Mouse (Mus musculus) limb, embryonic 11.5 days (tissue): ENCODE measurements around the gene Ercc1. TPM values are rescaled to one million over a fixed set of nuclear protein-coding genes. Genes with fewer than 3 reads are reported as not detected.

Experiments used
- ATAC-seq: fragments of 200-750 bp; cut with Nextera tagmentation; 2 replicates; pipeline ENCODE4 v1.8.0; 2017; ENCODE audit warnings: low read depth; ENCODE audit not compliant: insufficient number of reproducible peaks, low FRiP score, low TSS enrichment
- DNase-seq: peaks from one replicate; pipeline ENCODE4 v3.0.0-alpha.2; 2015; ENCODE audit warnings: low spot score
- H3K27ac ChIP-seq: fragments of 300-500 bp; sonication (generic); replicated peaks from 2 replicates; pipeline ENCODE4 v1.5.1; 2014; ENCODE audit warnings: low read depth, mild to moderate bottlenecking, low read length
- H3K27me3 ChIP-seq: fragments of 300-500 bp; sonication (generic); 2 replicates; pipeline ENCODE4 v1.6.1; 2014; ENCODE audit warnings: mild to moderate bottlenecking, low read length, mixed read lengths; ENCODE audit not compliant: control insufficient read depth, insufficient read depth
- H3K36me3 ChIP-seq: fragments of 300-500 bp; sonication (generic); 2 replicates; pipeline ENCODE4 v1.6.1; 2014; ENCODE audit warnings: mild to moderate bottlenecking, low read length, moderate library complexity, mixed read lengths; ENCODE audit not compliant: control insufficient read depth, insufficient read depth
- H3K4me1 ChIP-seq: fragments of 300-500 bp; sonication (generic); 2 replicates; pipeline ENCODE4 v1.6.1; 2014; ENCODE audit warnings: low read length, mixed read lengths; ENCODE audit not compliant: control insufficient read depth, insufficient read depth
- H3K4me2 ChIP-seq: fragments of 300-500 bp; sonication (generic); 2 replicates; pipeline ENCODE4 v1.6.1; 2014; ENCODE audit warnings: low read depth, mild to moderate bottlenecking, moderate library complexity; ENCODE audit not compliant: severe bottlenecking
- H3K4me3 ChIP-seq: fragments of 300-500 bp; sonication (generic); 2 replicates; pipeline ENCODE4 v1.5.1; 2014; ENCODE audit warnings: low read depth, low read length
- H3K9ac ChIP-seq: fragments of 300-500 bp; sonication (generic); 2 replicates; pipeline ENCODE4 v1.6.1; 2014; ENCODE audit warnings: mild to moderate bottlenecking, low read length
- H3K9me3 ChIP-seq: fragments of 300-500 bp; sonication (generic); 2 replicates; pipeline ENCODE4 v1.6.1; 2016; ENCODE audit warnings: low read length; ENCODE audit not compliant: control insufficient read depth
- WGBS: fragments of 180-500 bp; shearing (Covaris S2); extraction: QIAGEN DNeasy Blood & Tissue Kit; methylation state at CpG from one replicate; pipeline ENCODE4 v1.1.7; 2014; 5-methylcytosine and 5-hydroxymethylcytosine counted together
- polyA plus RNA-seq: library from polyadenylated mRNA; unstranded; fragments of >200 nt; fragmentation: Nextera tagmentation; extraction: Ambion mirVana; gene quantifications from 2 replicates; pipeline ENCODE4 v1.2.1, GENCODE M21; 2014

Gene Ercc1
- 104 and 114 TPM in 2 replicates for polyA plus RNA-seq

- 31% methylated on average over 12 of the region's 12 CpGs for WGBS
- Histone ChIP-seq H3K36me3 (no peaks in the 10 kb centered on the region), H3K4me2 (peak within 1 kb of the TSS; percentile 77), H3K4me1 (peaks cover 15% of the 10 kb centered on the region), H3K9ac (peak within 1 kb of the TSS; percentile 77), H3K27ac (peak within 1 kb of the TSS; percentile 83), H3K4me3 (peak within 1 kb of the TSS; percentile 59), H3K9me3 (no peaks in the 10 kb centered on the region), H3K27me3 (peaks cover 13% of the 10 kb centered on the region)
- ATAC-seq (no peak; the same call in 1 of the 2 replicates), DNase-seq (peak; percentile 41)
These were observed at the start of gene Ercc1 for GRCm38 (mm10) chr7:19344237-19344847. TSS of gene Ercc1 (plus strand) at chr7:19344778.

- Histone ChIP-seq H3K9ac (peak overlapping the region; percentile 53), H3K4me3 (peak overlapping the region; percentile 25)
These were observed 48.9 kb upstream of the Ercc1 start for GRCm38 (mm10) chr7:19295503-19296185.

GRCm38 (mm10) chr7:19297034-19297433, 47.5 kb upstream of the Ercc1 start:
- Histone ChIP-seq H3K27me3 (peaks cover 7% of the 10 kb centered on the region), H3K9me3 (no peaks in the 10 kb centered on the region), H3K36me3 (no peaks in the 10 kb centered on the region), H3K27ac (no peak overlapping the region), H3K4me1 (no peaks in the 10 kb centered on the region), H3K4me2 (no peak overlapping the region), H3K4me3 (no peak overlapping the region), H3K9ac (no peak overlapping the region)
- WGBS, result 86% methylated on average over 6 of the region's 6 CpGs
- no peak for DNase-seq
- no peak for ATAC-seq

More at GRCm38 (mm10) chr7:19295503-19296185, 48.9 kb upstream of the Ercc1 start:
- DNase-seq (peak; percentile 100), ATAC-seq (peak; percentile 69)
- Histone ChIP-seq H3K36me3 (no peaks in the 10 kb centered on the region), H3K27ac (no peak overlapping the region), H3K4me1 (peaks cover 7% of the 10 kb centered on the region; the same call in 1 of the 2 replicates), H3K4me2 (peak overlapping the region; percentile 50), H3K9me3 (no peaks in the 10 kb centered on the region), H3K27me3 (no peaks in the 10 kb centered on the region)
- WGBS, result 12% methylated on average over 20 of the region's 22 CpGs

GRCm38 (mm10) chr7:19297794-19298193, 46.8 kb upstream of the Ercc1 start:
- no peaks in the 10 kb centered on the region for H3K36me3 ChIP-seq
- DNase-seq, result no peak
- H3K4me1 ChIP-seq, result no peaks in the 10 kb centered on the region
- no peak overlapping the region for H3K4me2 ChIP-seq
- no peak for ATAC-seq
- no peak overlapping the region for H3K27ac ChIP-seq
- 89% methylated on average over 5 of the region's 5 CpGs for WGBS
- peaks cover 14% of the 10 kb centered on the region for H3K27me3 ChIP-seq
- H3K9me3 ChIP-seq, result no peaks in the 10 kb centered on the region
- H3K9ac ChIP-seq, result no peak overlapping the region
- H3K4me3 ChIP-seq, result no peak overlapping the region

- H3K4me1 ChIP-seq, result no peaks in the 10 kb centered on the region
- WGBS, result 23% methylated on average over 3 of the region's 3 CpGs
- H3K27ac ChIP-seq, result no peak overlapping the region
- H3K36me3 ChIP-seq, result no peaks in the 10 kb centered on the region
- ATAC-seq, result no peak
- H3K27me3 ChIP-seq, result peaks cover 27% of the 10 kb centered on the region
- H3K9me3 ChIP-seq, result no peaks in the 10 kb centered on the region
- H3K9ac ChIP-seq, result no peak overlapping the region
- DNase-seq, result peak; percentile 58
- H3K4me3 ChIP-seq, result no peak overlapping the region
- no peak overlapping the region for H3K4me2 ChIP-seq
These were observed 45.4 kb upstream of the Ercc1 start for GRCm38 (mm10) chr7:19299194-19299593.

GRCm38 (mm10) chr7:19300501-19301421, 43.8 kb upstream of the Ercc1 start:
- Histone ChIP-seq H3K4me3 (peak overlapping the region; percentile 28), H3K27me3 (peaks cover 43% of the 10 kb centered on the region), H3K4me1 (no peaks in the 10 kb centered on the region), H3K27ac (no peak overlapping the region), H3K9ac (no peak overlapping the region), H3K36me3 (no peaks in the 10 kb centered on the region), H3K4me2 (peak overlapping the region; percentile 21; the same call in 1 of the 2 replicates), H3K9me3 (no peaks in the 10 kb centered on the region)
- peak; percentile 87 for DNase-seq
- peak; percentile 66 for ATAC-seq
- under 1% methylated on average over 29 of the region's 29 CpGs for WGBS

- Histone ChIP-seq H3K4me2 (peak overlapping the region; percentile 21; the same call in 1 of the 2 replicates), H3K4me1 (no peaks in the 10 kb centered on the region), H3K9ac (no peak overlapping the region), H3K36me3 (no peaks in the 10 kb centered on the region), H3K27ac (no peak overlapping the region), H3K4me3 (peak overlapping the region; percentile 28; the same call in 1 of the 2 replicates), H3K9me3 (no peaks in the 10 kb centered on the region), H3K27me3 (peaks cover 52% of the 10 kb centered on the region)
- no peak for ATAC-seq
- DNase-seq, result no peak
- 11% methylated on average over 16 of the region's 16 CpGs for WGBS
These were observed 42.9 kb upstream of the Ercc1 start for GRCm38 (mm10) chr7:19301461-19302263.
